Mouse (Mus musculus) ES-Bruce4 (cell line): ENCODE results near the gene Arrb1.

Source experiments
- CTCF ChIP-seq: IDR thresholded peaks from one replicate; pipeline ENCODE4 v1.8.1; 2011; ENCODE audit warnings: low read depth, low read length
- EP300 ChIP-seq: IDR thresholded peaks from 2 replicates; pipeline ENCODE4 v1.6.1; 2011; ENCODE audit warnings: low read depth, low read length; ENCODE audit not compliant: insufficient read depth
- POLR2A ChIP-seq: IDR thresholded peaks from one replicate; pipeline ENCODE4 v1.8.1; 2011; ENCODE audit warnings: low read length; ENCODE audit not compliant: insufficient read depth

DNA sequence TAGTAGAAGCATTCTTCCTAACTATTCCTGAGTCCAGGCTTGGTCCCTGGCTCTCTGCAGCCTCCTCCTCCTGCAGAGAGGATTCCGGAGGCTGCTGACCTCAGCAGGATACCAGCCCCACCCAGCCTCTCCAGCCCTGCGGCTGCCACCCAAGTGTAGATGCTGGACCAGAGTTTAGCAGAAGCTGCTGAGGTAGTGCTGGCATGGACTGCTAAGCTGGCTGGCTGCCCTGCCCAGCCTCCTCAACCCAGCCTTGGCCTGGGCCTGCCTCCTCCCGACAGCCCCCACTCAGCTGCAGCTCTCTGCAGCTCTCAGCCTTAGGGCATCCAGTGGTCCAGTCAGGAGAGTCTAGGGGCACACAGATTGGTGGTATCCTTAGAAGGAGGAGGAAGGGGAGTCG, 106.0 kb downstream of the Arrb1 start:
- no peak for TF ChIP-seq CTCF
- no peak for TF ChIP-seq POLR2A
- no peak for TF ChIP-seq EP300
